Mouse (Mus musculus): ENCODE results near the gene Wdr6.

The Wdr6 gene

DNA sequence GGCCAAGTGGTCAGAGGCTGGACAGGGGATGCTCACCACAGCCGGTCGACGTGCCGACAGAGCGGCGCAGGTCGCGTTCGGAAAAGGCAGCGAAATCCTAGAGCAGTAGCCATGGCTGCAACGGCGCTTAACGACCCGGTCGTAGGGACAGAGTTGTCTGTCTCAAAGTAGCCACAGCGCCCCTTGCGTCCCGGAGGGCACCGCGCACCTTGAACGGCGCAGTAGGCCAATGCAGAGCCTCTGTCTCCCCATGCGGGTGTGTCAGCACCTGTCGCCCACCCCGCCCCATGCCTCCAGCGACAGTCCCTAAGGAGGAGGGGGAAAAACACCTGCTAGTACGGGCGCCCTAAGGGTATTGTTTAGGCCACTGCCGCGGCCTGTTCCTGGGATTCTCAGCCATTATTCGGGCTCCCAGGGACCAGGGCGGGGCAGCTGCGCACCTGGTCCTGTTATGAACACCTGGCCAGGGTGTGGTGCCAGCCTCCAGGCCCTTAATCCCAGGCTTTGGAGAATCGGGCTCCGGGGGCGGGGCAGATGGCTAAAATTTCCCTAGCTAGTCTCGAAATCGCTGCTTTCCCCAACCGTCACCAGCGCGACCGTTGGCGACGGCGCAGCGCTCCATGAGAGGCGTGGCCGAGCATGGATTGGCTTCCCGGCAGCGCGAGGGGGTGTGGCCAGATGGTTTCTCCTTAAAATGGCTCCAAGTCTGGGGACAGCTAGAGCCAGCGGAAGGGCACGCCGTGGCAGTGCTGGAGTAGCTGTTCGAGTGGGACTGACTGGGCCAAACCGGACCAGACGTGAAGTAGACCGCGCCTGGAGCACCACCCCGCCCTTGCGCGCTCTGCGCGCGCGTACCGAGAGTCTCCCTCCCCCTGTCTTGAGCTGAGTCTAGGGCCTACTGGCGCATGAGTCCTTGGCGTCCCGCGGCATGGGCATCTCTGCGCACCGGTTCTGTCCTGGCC lies 11.4 kb downstream of the Wdr6 start, which contains the start of gene Ndufaf3:
Gene Ndufaf3 (minus strand): TSS at position 620 of the 962 bp plus-strand sequence.
- H3K36me3 ChIP-seq (ENCODE audit: control insufficient read depth, insufficient read depth, low read length, poor library complexity, severe bottlenecking), result peaks cover 6% of the 10 kb centered on the region
- H3K27me3 ChIP-seq (ENCODE audit: control insufficient read depth, insufficient read depth, low read length, poor library complexity, severe bottlenecking), result no peaks in the 10 kb centered on the region
- peak; percentile 96 for DNase-seq (ENCODE audit: low read depth, low spot score)

DNA sequence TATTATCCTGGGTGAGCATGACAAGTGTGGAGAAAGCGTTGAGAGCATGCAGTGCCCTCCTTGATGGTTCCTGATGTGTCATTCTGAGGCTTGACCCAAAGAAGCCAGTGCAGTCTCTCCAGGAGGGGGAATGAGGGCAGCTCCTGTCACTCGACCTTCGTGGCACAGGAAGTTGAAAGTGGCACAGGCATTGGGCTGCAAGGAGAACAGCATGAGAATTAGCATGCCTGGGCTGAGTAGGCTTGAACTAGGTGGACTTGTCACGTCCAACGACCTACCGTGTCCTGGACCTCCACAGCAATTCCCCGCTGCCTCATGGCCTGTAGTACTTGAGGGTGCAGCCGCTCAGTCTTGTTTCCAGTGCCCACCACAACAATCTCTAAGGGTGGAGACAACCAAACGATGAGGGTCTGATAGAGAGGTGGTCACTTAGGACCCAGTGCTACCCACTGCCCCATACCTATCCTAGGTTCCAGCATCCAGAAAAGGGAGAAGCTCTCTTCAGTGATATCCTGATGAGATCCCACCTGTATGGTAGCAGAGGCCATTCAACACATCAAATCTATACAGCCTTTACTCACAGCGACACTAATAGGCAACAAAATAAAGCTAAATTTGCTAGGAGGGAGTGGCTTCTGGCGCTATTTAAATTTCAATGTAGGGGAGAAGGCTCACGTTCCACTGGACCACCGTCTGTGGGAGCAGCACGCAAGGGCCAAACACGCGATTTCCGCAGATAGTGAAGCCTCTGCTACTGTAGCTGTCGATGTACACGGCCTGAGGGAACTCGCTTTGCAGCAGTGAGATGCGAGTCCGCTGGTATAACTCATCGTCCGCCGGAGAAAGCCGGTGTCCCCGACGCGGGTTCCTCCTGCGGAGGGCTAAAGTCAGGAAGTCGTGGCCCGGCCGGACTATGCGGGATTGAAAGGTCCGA lies 12.4 kb downstream of the Wdr6 start:
- no peak for DNase-seq (ENCODE audit: low read depth, low spot score)
- Histone ChIP-seq H3K27me3 (ENCODE audit: control insufficient read depth, insufficient read depth, low read length, poor library complexity, severe bottlenecking) (no peaks in the 10 kb centered on the region), H3K36me3 (ENCODE audit: control insufficient read depth, insufficient read depth, low read length, poor library complexity, severe bottlenecking) (peaks cover 6% of the 10 kb centered on the region; the same call in 1 of the 2 replicates)

DNA sequence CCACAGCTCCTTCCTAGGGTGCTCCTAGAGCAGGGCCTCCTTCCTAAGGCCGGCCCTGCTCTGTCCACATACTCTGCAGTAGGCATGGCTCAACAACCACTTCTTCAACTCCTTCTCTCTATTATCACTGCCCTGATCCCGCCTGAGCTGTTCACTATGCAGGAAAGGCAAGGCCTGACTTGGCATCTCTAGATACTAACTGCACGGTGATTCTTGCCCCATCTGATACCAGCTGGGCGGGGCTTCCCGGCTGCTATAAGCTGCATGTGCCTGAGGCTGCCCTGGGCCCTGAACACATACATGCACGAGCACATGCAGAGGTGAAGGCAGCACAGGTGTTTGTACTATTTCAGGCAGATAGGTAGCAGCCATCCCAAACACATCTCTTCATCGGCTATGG lies 14.4 kb downstream of the Wdr6 start:
- no peak for DNase-seq (ENCODE audit: low read depth, low spot score)
- H3K36me3 ChIP-seq (ENCODE audit: control insufficient read depth, insufficient read depth, low read length, poor library complexity, severe bottlenecking), result peaks cover 10% of the 10 kb centered on the region; the same call in 1 of the 2 replicates

DNA sequence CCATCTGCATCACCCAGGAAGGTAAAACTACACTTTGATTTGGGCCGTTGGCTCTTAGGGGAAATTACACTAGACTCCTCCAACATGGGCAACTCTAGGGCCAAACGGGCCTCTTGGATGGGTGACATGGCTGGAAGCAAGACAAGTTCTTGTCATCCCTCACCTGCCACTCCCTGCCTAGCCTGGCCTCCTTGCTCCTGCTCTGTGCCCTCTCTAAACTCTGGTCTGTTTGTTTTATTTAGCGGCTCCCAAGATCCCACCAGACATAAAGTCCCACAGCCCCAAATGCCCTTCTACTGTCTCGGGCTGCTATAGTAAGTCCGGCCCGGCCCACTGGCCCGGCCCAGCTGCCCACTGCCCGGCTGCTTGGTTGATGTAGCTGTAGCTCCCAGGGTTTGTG lies 14.9 kb downstream of the Wdr6 start:
- Histone ChIP-seq H3K27me3 (ENCODE audit: control insufficient read depth, insufficient read depth, low read length, poor library complexity, severe bottlenecking) (no peaks in the 10 kb centered on the region), H3K36me3 (ENCODE audit: control insufficient read depth, insufficient read depth, low read length, poor library complexity, severe bottlenecking) (peaks cover 11% of the 10 kb centered on the region; the same call in 1 of the 2 replicates)
- no peak for DNase-seq (ENCODE audit: low read depth, low spot score)

More for the DNA sequence above, 14.4 kb downstream of the Wdr6 start:
- H3K27me3 ChIP-seq (ENCODE audit: control insufficient read depth, insufficient read depth, low read length, poor library complexity, severe bottlenecking), result no peaks in the 10 kb centered on the region

- H3K36me3 ChIP-seq (ENCODE audit: control insufficient read depth, insufficient read depth, low read length, poor library complexity, severe bottlenecking), result peaks cover 23% of the 10 kb centered on the region
- H3K27me3 ChIP-seq (ENCODE audit: control insufficient read depth, insufficient read depth, low read length, poor library complexity, severe bottlenecking), result no peaks in the 10 kb centered on the region
- peak; percentile 98 for DNase-seq (ENCODE audit: low read depth, low spot score)
Measured at GRCm38 (mm10) chr9:108560227-108560841, 18.2 kb downstream of the Wdr6 start, which contains the start of gene Impdh2. Gene Impdh2, plus strand, starts transcription at chr9:108560286.

GRCm38 (mm10) chr9:108559169-108559568 lies 19.4 kb downstream of the Wdr6 start:
- no peak for DNase-seq (ENCODE audit: low read depth, low spot score)
- H3K27me3 ChIP-seq (ENCODE audit: control insufficient read depth, insufficient read depth, low read length, poor library complexity, severe bottlenecking), result no peaks in the 10 kb centered on the region
- H3K36me3 ChIP-seq (ENCODE audit: control insufficient read depth, insufficient read depth, low read length, poor library complexity, severe bottlenecking), result peaks cover 24% of the 10 kb centered on the region

GRCm38 (mm10) chr9:108546875-108547274 lies 31.7 kb downstream of the Wdr6 start:
- no peak for DNase-seq (ENCODE audit: low read depth, low spot score)
- H3K27me3 ChIP-seq (ENCODE audit: control insufficient read depth, insufficient read depth, low read length, poor library complexity, severe bottlenecking), result no peaks in the 10 kb centered on the region
- peaks cover 28% of the 10 kb centered on the region for H3K36me3 ChIP-seq (ENCODE audit: control insufficient read depth, insufficient read depth, low read length, poor library complexity, severe bottlenecking)

GRCm38 (mm10) chr9:108545986-108546385 lies 32.6 kb downstream of the Wdr6 start:
- H3K36me3 ChIP-seq (ENCODE audit: control insufficient read depth, insufficient read depth, low read length, poor library complexity, severe bottlenecking), result peaks cover 32% of the 10 kb centered on the region
- H3K27me3 ChIP-seq (ENCODE audit: control insufficient read depth, insufficient read depth, low read length, poor library complexity, severe bottlenecking), result no peaks in the 10 kb centered on the region
- no peak for DNase-seq (ENCODE audit: low read depth, low spot score)

DNA sequence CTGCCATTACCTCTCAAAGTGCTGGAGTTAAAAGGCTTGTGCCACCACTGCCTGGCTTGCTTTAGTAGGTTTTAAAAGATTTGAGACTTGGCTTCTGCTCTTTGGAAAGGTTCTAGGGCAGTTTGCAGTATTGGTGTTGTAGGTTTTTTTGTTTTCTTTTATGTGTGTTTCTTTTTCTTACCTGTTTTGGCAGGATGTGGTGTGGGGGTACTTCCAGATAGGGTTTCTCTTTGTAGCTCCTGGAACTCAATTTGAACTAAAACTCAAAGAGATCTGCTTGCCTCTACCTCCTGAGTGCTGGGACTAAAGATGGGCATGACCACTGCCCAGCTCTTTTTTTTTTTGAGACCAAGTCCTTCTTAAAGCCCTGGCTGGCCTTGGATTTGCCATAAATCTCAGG lies 37.7 kb downstream of the Wdr6 start:
- DNase-seq (ENCODE audit: low read depth, low spot score), result no peak
- H3K27me3 ChIP-seq (ENCODE audit: control insufficient read depth, insufficient read depth, low read length, poor library complexity, severe bottlenecking), result no peaks in the 10 kb centered on the region
- peaks cover 31% of the 10 kb centered on the region for H3K36me3 ChIP-seq (ENCODE audit: control insufficient read depth, insufficient read depth, low read length, poor library complexity, severe bottlenecking)

GRCm38 (mm10) chr9:108531496-108531895 lies 47.0 kb downstream of the Wdr6 start:
- Histone ChIP-seq H3K36me3 (ENCODE audit: control insufficient read depth, insufficient read depth, low read length, poor library complexity, severe bottlenecking) (peaks cover 27% of the 10 kb centered on the region), H3K27me3 (ENCODE audit: control insufficient read depth, insufficient read depth, low read length, poor library complexity, severe bottlenecking) (no peaks in the 10 kb centered on the region)
- no peak for DNase-seq (ENCODE audit: low read depth, low spot score)

GRCm38 (mm10) chr9:108530954-108531353 lies 47.6 kb downstream of the Wdr6 start:
- no peak for DNase-seq (ENCODE audit: low read depth, low spot score)
- H3K36me3 ChIP-seq (ENCODE audit: control insufficient read depth, insufficient read depth, low read length, poor library complexity, severe bottlenecking), result peaks cover 25% of the 10 kb centered on the region

GRCm38 (mm10) chr9:108525400-108525799 lies 53.1 kb downstream of the Wdr6 start:
- no peak for DNase-seq (ENCODE audit: low read depth, low spot score)
- H3K36me3 ChIP-seq (ENCODE audit: control insufficient read depth, insufficient read depth, low read length, poor library complexity, severe bottlenecking), result peaks cover 14% of the 10 kb centered on the region
- no peaks in the 10 kb centered on the region for H3K27me3 ChIP-seq (ENCODE audit: control insufficient read depth, insufficient read depth, low read length, poor library complexity, severe bottlenecking)

More at GRCm38 (mm10) chr9:108530954-108531353, 47.6 kb downstream of the Wdr6 start:
- H3K27me3 ChIP-seq (ENCODE audit: control insufficient read depth, insufficient read depth, low read length, poor library complexity, severe bottlenecking), result no peaks in the 10 kb centered on the region

DNA sequence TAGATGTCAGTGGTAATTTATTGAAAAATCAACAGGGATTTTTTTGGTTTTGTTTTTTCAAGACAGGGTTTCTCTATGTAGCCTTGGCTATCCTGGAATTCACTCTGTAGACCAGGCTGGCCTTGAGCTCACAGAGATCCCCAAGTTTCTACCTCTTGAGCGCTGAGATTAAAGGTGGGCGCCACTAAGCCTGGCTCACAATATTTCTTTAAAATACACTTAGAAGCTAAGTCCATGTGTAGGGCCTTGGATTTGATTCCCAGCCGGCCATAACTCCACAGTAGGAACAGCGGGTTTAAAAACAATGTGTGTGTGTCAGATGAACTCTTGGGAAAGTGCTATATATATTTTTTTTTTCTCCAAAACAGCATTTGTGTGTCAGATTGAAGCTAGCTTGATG lies 55.2 kb downstream of the Wdr6 start:
- Histone ChIP-seq H3K27me3 (ENCODE audit: control insufficient read depth, insufficient read depth, low read length, poor library complexity, severe bottlenecking) (no peaks in the 10 kb centered on the region), H3K36me3 (ENCODE audit: control insufficient read depth, insufficient read depth, low read length, poor library complexity, severe bottlenecking) (peaks cover 6% of the 10 kb centered on the region; the same call in 1 of the 2 replicates)
- no peak for DNase-seq (ENCODE audit: low read depth, low spot score)

All from splenic B cell, adult 2 months (primary cell).